Mouse (Mus musculus) embryo, embryonic 9.5 days (tissue): Measurements from ENCODE around the gene Pik3c2b.
A peak's percentile ranks its signal among the peaks of the same experiment; 100 is the strongest.
"Not testable (repeated sequence)": the region's sequence is repeated elsewhere in the genome, so short reads cannot be mapped to it uniquely, and the experiment has no call there.

Experiments used
- DNase-seq: peaks from one replicate; pipeline ENCODE4 v3.0.0-alpha.2; 2017; ENCODE audit errors: extremely low spot score

Pik3c2b gene

DNA sequence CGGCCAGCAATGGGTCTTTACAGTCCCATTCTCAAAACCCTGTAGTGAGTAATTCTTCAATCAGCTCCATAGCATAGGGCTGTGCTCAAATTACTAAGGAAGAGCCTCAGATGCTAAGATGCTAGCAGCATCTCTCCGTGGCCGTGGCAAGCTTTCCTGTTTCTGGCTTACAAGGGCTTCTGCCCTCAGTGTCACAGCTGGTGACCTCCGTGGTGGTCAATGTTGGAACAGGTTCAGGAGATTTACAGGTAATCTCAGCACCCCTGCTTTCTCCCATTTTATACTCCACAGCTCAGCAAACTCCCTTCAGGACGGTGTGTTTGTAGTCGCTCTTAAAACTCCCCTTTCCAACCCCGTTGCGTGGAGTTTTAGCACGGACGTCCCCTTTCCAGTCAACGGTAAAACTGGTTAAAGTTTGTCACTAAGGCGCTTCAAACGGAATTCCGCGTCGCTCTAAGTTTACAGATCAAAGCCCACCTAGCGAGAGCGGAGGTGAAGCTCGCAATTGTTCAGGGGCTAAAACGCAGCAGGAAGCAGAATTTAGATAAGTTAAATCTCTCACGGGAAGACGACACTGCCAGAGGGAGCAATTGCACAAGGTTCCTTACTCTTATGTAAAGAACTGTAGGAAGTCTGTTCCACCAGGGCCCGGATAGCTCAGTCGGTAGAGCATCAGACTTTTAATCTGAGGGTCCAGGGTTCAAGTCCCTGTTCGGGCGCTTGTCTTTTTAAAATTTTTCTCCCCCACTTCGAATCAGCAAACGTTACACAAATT, 12.0 kb upstream of the Pik3c2b start:
- DNase-seq = peak; percentile 95

DNA sequence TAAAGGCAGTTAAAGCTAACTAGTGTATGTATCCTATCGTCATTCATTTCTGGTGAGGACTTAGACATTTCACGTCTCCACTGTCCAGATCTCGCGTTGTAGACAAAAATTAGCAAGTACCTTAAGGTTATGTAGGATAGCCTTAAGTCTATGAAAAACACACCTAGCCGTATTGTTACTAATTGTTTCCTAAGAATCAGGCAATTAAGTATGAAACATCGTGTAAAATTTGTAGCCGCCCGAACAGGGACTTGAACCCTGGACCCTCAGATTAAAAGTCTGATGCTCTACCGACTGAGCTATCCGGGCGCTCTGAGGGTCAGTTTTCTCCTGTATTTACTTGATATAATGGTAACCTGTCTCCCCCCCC, 11.4 kb upstream of the Pik3c2b start:
- DNase-seq = peak; percentile 84

GRCm38 (mm10) chr1:133034682-133035081, 10.8 kb upstream of the Pik3c2b start:
- not testable (repeated sequence) for DNase-seq

GRCm38 (mm10) chr1:133039505-133039949, 5.9 kb upstream of the Pik3c2b start:
- DNase-seq = peak; percentile 77

DNA sequence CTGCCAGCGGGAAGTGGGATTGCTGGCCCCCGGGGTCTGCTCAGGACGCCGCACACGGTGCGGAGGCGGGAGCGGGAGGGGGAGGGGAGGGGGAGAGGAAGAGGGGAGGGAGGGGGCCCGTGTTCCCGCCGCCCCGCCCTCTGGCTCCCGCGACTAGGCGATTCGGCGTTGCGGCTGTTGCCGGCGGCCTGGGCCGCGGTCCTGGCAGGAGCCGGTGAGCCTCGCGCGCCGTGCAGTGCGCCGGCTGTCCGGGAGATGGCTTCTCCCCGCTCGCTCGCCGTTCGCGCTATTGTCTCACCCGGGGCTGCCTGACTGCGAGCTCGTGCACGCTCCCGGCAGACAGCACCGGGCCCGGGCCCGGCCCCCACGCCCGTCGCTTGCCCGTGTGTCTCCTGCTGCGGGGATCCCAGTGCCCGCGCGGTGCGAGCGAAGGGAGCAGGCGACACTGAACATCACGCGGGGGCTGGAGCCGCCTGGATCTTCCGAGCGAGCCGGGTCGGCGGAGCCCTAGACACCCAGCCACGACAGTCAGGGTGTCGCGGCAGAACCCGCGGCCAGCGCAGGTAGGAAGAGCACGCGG, 484 bp downstream of the Pik3c2b start:
- DNase-seq = peak; percentile 84

DNA sequence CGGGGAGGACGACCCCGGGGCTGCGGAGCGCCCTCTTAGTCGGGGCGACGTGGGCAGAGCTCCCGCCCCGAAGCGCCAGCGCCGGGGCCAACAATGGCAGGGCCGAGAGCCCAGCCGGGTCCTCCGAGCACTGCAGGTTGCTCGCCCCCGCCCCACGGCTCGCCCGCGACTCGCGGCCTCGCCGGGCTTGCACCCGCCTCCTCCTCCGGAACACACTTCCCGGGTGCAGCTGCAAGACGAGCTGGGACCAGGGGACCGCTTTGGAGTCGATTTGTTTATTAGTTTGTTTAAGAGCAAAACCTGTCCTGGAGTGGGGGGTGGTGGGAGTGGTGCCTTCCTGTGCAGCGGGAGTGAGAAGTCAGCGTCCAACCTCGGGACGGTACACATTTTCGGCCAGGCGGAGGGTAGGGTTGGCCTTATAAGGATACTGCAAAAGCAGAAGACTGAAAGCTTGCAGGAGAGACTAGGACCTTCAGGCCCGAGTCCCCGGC, 1.0 kb downstream of the Pik3c2b start:
- peak; percentile 68 for DNase-seq

- DNase-seq = no peak
These were observed 2.1 kb downstream of the Pik3c2b start for GRCm38 (mm10) chr1:133047575-133047974.

- DNase-seq = no peak
These were observed 3.2 kb downstream of the Pik3c2b start for GRCm38 (mm10) chr1:133048690-133049089.

- no peak for DNase-seq
These were observed 4.5 kb downstream of the Pik3c2b start for GRCm38 (mm10) chr1:133050001-133050431.

DNA sequence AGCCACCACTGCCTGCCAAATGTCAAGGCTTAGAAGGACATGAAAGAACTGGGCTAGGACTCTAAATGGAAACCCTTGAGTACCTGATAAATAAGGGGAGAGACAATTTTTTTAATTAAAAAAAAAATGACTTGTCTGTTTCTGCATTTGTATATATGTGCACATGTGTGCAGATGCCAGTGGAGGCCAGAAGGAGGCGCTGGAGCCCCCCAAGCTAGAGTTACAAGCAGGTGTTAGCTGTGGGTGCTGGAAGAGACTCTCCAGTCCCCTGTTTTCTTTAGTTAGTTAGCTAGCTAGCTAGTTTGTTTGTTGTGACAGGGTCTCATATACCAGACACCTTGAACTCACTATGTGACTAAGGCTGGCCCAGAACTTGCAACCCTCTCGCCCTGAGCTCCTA, 6.4 kb downstream of the Pik3c2b start:
- no peak for DNase-seq

- DNase-seq = no peak
These were observed 7.6 kb downstream of the Pik3c2b start for GRCm38 (mm10) chr1:133053034-133053433.

GRCm38 (mm10) chr1:133054326-133054725, 8.9 kb downstream of the Pik3c2b start:
- DNase-seq = no peak

- DNase-seq = no peak
These were observed 12.0 kb downstream of the Pik3c2b start for GRCm38 (mm10) chr1:133057345-133058034.

DNA sequence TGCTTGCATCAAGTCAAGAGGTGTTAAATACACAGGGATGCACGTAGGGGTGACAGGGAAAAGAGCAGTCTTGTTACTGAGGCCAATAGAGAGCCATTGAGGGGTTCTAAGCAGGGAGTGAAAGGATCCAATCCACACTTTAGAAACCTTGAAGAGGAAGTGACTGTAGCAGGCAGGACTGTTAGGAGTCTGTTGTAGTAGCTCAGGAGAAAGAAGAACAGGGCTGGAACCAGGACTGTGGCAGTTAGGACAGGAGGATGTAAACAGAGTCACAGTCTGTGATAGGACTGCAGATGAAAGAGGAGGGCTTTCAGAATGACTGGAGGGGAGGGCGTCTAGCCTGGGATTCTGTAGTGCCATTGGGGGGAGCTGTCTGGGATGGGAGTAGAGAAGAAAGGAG, 14.1 kb downstream of the Pik3c2b start:
- DNase-seq = no peak

DNA sequence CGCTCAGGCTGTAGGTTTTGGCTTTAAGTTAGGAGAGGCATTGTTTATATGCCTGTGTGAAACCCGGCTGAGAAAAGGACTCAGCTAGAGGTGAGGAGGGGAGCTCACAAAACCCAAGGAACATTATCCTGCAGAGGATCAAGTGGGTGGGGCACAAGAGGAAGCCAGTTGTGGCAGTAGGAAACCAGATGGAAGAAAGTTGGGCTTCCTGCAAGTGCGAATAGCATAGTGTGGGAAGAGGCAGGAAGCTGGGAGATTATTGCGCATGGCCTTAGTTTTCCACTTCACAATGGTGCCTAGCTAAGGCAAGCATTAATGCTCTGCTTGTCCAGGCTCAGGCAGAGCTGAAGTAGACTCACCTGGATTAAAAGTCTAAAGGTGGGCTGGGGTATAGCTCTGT, 15.2 kb downstream of the Pik3c2b start:
- no peak for DNase-seq

GRCm38 (mm10) chr1:133063164-133063563, 17.7 kb downstream of the Pik3c2b start:
- DNase-seq = no peak

DNA sequence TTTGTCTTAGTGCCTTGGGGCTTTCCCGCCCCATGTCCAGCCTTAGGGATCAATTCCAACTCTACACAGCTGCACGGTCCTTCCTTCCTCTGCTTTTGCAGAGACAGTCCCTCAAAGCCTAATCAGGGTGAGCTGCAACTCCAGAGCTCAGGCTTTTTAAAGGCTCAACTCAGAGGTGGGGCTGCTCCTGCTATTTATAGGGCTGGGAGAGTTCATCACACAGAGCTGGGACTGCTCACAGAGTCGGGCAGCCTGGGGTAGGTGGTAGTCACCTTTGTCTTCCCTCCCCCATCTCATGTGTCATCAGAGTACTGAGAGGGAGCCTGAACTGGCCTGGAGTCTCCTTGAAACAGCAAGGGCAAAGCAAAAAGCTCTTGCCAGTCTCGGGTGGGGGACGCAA, 22.8 kb downstream of the Pik3c2b start:
- no peak for DNase-seq

GRCm38 (mm10) chr1:133068669-133069274, 23.3 kb downstream of the Pik3c2b start:
- no peak for DNase-seq

DNA sequence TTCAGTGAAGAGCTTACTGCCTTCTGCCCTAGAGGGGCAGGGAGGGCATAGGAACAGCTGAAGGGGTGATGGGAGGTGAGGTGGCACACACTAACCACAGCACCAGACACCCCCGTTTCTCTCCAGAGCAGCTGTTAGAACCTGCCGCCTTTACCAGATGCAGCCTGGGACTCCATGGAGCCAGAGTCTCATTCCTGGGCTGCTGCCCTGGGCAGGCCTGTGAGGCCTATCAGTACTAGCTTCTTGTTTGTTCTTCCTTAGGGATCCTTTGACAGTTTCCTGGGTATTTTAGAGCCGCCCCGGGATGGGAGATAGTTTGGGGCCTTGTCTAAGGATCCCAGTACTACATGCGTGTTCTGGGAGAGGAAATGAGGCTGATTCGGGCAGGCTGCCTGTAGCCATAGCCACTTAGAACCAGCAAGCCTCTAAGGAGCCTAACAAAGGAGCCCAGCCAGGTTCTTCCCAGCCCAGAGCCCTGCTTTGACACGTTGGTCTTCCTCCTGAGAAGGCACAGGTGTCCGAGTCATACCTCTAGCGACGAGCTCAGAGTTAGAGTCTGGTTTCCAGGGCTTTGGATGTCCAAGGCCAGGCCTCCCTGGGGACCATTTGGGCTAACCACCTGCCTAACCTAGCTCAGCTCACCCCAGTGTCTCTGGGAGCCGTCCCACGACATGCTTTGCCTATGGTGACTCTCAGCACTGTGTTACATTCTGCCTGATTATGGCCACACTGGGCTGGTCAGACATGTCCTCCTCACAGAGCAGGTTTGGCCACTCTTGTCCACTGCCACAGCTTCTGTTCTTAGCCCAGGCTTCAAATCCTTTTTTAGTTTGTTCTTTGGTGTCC, 24.0 kb downstream of the Pik3c2b start:
- no peak for DNase-seq

DNA sequence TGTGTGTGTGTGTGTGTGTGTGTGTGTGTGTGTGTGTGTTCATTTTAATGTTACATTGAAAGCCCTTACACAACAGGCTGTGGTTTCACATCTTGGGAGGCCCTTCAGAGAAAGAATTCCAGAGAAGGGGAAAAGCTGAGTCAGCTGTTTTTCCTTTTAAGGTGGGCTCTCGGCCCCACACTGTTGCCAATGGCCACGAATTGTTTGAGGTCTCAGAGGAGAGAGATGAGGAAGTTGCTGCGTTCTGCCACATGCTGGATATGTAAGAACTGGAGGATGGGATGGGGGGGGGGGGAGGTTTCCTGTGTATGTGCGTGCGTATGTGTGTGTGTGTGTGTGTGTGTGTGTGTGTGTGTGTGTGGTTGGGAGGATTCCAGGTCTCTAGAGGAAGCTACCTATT, 24.7 kb downstream of the Pik3c2b start:
- DNase-seq = no peak

GRCm38 (mm10) chr1:133071666-133072381, 26.4 kb downstream of the Pik3c2b start:
- no peak for DNase-seq
